Mouse (Mus musculus) intestine, embryonic 14.5 days (tissue): ENCODE measurements around the gene Arhgap45. TPM values are rescaled to one million over a fixed set of nuclear protein-coding genes. Genes with fewer than 3 reads are reported as not detected.

ENCODE experiments used
- ATAC-seq: fragments of 200-750 bp; cut with Nextera tagmentation; replicated peaks from 2 replicates; pipeline ENCODE4 v1.8.0; 2017; ENCODE audit warnings: low read depth, moderate number of reproducible peaks, moderate TSS enrichment, moderate library complexity; ENCODE audit not compliant: low FRiP score, low TSS enrichment
- DNase-seq: peaks from one replicate; pipeline ENCODE4 v3.0.0-alpha.2; 2018; ENCODE audit warnings: low spot score
- H3K27ac ChIP-seq: fragments of 300-500 bp; sonication (generic); 2 replicates; pipeline ENCODE4 v1.5.1; 2014; ENCODE audit warnings: low read depth, mild to moderate bottlenecking, control low read depth
- H3K27me3 ChIP-seq: fragments of 300-500 bp; sonication (generic); replicated peaks from 2 replicates; pipeline ENCODE4 v1.6.1; 2014; ENCODE audit warnings: low read length, control low read depth; ENCODE audit not compliant: control insufficient read depth, insufficient read depth
- H3K36me3 ChIP-seq: fragments of 300-500 bp; sonication (generic); 2 replicates; pipeline ENCODE4 v1.6.1; 2014; ENCODE audit warnings: low read length, control low read depth; ENCODE audit not compliant: control insufficient read depth, insufficient read depth
- H3K4me1 ChIP-seq: fragments of 300-500 bp; sonication (generic); replicated peaks from 2 replicates; pipeline ENCODE4 v1.6.1; 2014; ENCODE audit warnings: low read length, control low read depth, mixed read lengths; ENCODE audit not compliant: control insufficient read depth, insufficient read depth
- H3K4me2 ChIP-seq: fragments of 300-500 bp; sonication (generic); 2 replicates; pipeline ENCODE4 v1.6.1; 2014; ENCODE audit warnings: low read length
- H3K4me3 ChIP-seq: fragments of 300-500 bp; sonication (generic); 2 replicates; pipeline ENCODE4 v1.5.1; 2014; ENCODE audit warnings: low read depth, low read length, control low read depth, mixed read lengths
- H3K9ac ChIP-seq: fragments of 300-500 bp; sonication (generic); 2 replicates; pipeline ENCODE4 v1.6.1; 2014; ENCODE audit warnings: mild to moderate bottlenecking, low read length
- H3K9me3 ChIP-seq: fragments of 300-500 bp; sonication (generic); 2 replicates; pipeline ENCODE4 v1.6.1; 2016; ENCODE audit warnings: low read length, control low read depth; ENCODE audit not compliant: control insufficient read depth
- WGBS: fragments of 180-500 bp; shearing (Covaris S2); extraction: QIAGEN DNeasy Blood & Tissue Kit; methylation state at CpG from one replicate; pipeline ENCODE4 v1.1.7; 2014; 5-methylcytosine and 5-hydroxymethylcytosine counted together
- polyA plus RNA-seq: library from polyadenylated mRNA; unstranded; fragments of >200 nt; fragmentation: Nextera tagmentation; extraction: Ambion mirVana; gene quantifications from 2 replicates; pipeline ENCODE4 v1.2.1, GENCODE M21; 2014

Gene Arhgap45
- polyA plus RNA-seq, 1 experiment from 2014 or later = 6.8 TPM

DNA sequence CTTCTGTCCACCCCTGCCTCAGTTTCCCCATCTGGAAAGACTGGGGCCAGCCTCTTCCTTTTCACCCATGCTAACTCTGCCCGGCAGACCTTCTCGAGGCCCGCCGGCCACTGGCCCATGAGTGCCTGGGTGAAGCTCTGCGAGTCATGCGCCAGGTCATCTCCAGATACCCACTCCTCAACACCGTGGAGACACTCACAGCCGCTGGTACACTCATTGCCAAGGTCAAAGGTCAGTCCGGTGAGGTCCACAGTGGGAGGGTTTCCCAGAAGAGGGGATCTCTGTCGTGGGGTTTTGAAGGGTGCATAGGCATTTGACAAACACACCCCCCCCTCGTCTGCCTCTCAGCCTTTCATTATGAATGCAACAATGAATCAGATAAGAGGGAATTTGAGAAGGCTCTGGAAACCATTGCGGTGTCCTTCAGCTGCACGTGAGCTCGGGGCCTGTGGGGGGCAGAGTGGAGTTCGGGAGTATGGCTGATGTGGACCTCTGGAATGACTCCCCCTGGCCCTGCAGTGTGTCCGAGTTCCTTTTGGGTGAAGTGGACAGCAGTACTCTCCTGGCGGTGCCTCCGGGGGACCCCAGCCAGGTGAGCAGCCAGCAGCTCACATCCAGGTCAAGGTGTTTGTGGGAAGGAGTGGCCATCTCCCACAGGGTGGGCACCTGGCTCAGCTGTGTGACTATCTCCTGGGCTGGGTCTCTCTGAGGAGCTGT lies 4.3 kb downstream of the Arhgap45 start:
- Histone ChIP-seq H3K27ac (no peak overlapping the region), H3K4me3 (no peak overlapping the region), H3K36me3 (0 out of 2 replicates have a peak, but pooled peaks cover 3% of the 10 kb centered on the region), H3K4me2 (peak overlapping the region; percentile 47), H3K4me1 (peaks cover 14% of the 10 kb centered on the region; the same call in 1 of the 2 replicates), H3K9me3 (no peaks in the 10 kb centered on the region), H3K27me3 (peaks cover 4% of the 10 kb centered on the region; the same call in 1 of the 2 replicates), H3K9ac (no peak overlapping the region)
- DNase-seq = no peak
- 87% methylated on average over 18 of the region's 18 CpGs for WGBS
- no peak for ATAC-seq

DNA sequence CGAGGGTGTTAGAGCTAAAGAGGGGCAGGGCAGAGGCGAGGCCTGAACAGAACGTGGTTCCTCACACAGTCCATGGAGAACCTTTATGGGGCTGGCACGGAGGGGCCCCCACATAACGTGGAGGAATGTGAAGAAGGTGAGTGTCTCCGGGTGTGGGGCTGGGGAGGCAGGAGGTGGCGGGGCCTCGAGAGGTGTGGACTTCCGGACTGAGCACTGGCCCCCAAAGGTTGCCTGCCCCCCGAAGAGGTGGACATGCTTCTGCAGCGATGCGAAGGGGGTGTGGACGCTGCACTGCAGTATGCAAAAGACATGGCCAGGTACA lies 4.8 kb downstream of the Arhgap45 start:
- no peaks in the 10 kb centered on the region for H3K9me3 ChIP-seq
- H3K4me2 ChIP-seq = no peak overlapping the region
- 0 out of 2 replicates have a peak, but pooled peaks cover under 1% of the 10 kb centered on the region for H3K27me3 ChIP-seq
- H3K4me3 ChIP-seq = no peak overlapping the region
- no peak overlapping the region for H3K27ac ChIP-seq
- H3K36me3 ChIP-seq = 0 out of 2 replicates have a peak, but pooled peaks cover 3% of the 10 kb centered on the region
- DNase-seq = no peak
- peaks cover 14% of the 10 kb centered on the region; the same call in 1 of the 2 replicates for H3K4me1 ChIP-seq
- no peak overlapping the region for H3K9ac ChIP-seq
- no peak for ATAC-seq
- WGBS = 87% methylated on average over 13 of the region's 13 CpGs

DNA sequence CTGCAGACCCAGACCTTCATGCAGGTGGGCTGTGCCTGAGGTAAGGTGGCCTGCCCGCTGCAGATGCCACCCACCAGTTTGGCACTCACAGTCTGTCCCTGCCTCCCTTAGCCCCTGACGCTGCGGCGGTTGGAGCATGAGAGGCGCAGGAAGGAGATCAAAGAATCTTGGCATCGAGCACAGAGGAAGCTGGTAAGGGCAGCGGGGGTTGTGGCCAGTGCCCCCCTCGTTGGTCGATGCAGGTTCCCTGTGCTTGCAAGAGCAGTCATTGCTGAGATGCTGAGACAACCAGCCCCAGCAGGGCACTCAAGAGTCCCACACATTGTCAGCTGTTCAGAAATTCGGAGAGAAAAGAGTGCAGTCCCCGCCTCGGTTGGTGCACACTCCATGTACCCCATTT lies 5.7 kb downstream of the Arhgap45 start:
- Histone ChIP-seq H3K9ac (no peak overlapping the region), H3K4me1 (peaks cover 14% of the 10 kb centered on the region; the same call in 1 of the 2 replicates), H3K4me2 (no peak overlapping the region), H3K9me3 (no peaks in the 10 kb centered on the region), H3K4me3 (no peak overlapping the region), H3K36me3 (0 out of 2 replicates have a peak, but pooled peaks cover 3% of the 10 kb centered on the region), H3K27me3 (no peaks in the 10 kb centered on the region), H3K27ac (no peak overlapping the region)
- WGBS = 94% methylated on average over 12 of the region's 12 CpGs
- DNase-seq (no peak), ATAC-seq (no peak)

DNA sequence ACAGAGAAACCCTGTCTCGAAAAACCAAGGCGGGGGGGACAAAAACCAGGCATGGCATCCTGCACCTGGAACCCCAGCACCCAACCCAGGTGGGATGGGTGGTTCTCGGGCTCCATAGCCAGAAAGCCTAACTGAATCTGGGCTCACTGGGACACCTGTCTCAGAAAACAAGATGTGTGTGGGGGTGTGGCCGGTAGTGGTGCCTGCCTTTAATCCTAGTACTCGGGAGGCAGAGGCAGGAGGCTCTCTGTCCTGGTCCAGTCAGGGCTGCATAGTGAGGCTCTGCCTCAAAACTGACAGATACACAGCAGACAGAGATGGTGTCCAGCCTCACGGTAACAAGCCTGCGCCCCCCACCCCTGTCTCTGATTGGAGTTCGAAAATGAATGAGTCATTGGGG lies 6.4 kb downstream of the Arhgap45 start:
- H3K36me3 ChIP-seq = 0 out of 2 replicates have a peak, but pooled peaks cover 3% of the 10 kb centered on the region
- H3K4me1 ChIP-seq = peaks cover 14% of the 10 kb centered on the region; the same call in 1 of the 2 replicates
- 97% methylated on average over 8 of the region's 8 CpGs for WGBS
- H3K4me2 ChIP-seq = no peak overlapping the region
- no peaks in the 10 kb centered on the region for H3K27me3 ChIP-seq
- ATAC-seq = no peak
- no peak overlapping the region for H3K27ac ChIP-seq
- no peak overlapping the region for H3K9ac ChIP-seq
- H3K9me3 ChIP-seq = no peaks in the 10 kb centered on the region
- no peak overlapping the region for H3K4me3 ChIP-seq
- no peak for DNase-seq

DNA sequence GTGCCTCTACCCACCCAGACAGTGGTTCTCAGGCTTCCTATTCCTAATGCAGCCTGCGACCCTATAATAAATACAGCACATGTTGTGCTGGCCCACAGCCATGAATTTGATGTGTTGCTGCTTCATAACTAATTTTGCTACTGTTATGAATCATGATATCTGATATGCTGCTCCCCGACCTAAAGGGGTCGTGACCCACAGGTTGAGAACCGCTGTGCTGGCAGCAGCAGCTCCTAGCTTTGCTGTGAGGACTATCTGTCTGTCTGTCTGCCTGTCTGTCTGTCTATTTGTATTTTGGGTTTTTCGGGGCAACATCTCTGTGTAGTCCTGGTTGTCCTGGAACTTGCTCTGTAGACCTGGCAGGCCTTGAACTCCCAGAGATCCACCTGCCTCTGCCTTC lies 7.3 kb downstream of the Arhgap45 start:
- no peaks in the 10 kb centered on the region for H3K9me3 ChIP-seq
- no peak overlapping the region for H3K4me3 ChIP-seq
- DNase-seq (no peak), ATAC-seq (no peak)
- peaks cover 13% of the 10 kb centered on the region; the same call in 1 of the 2 replicates for H3K4me1 ChIP-seq
- WGBS = 81% methylated on average over 5 of the region's 5 CpGs
- no peak overlapping the region for H3K4me2 ChIP-seq
- 0 out of 2 replicates have a peak, but pooled peaks cover 4% of the 10 kb centered on the region for H3K36me3 ChIP-seq
- H3K9ac ChIP-seq = no peak overlapping the region
- no peaks in the 10 kb centered on the region for H3K27me3 ChIP-seq
- no peak overlapping the region for H3K27ac ChIP-seq

DNA sequence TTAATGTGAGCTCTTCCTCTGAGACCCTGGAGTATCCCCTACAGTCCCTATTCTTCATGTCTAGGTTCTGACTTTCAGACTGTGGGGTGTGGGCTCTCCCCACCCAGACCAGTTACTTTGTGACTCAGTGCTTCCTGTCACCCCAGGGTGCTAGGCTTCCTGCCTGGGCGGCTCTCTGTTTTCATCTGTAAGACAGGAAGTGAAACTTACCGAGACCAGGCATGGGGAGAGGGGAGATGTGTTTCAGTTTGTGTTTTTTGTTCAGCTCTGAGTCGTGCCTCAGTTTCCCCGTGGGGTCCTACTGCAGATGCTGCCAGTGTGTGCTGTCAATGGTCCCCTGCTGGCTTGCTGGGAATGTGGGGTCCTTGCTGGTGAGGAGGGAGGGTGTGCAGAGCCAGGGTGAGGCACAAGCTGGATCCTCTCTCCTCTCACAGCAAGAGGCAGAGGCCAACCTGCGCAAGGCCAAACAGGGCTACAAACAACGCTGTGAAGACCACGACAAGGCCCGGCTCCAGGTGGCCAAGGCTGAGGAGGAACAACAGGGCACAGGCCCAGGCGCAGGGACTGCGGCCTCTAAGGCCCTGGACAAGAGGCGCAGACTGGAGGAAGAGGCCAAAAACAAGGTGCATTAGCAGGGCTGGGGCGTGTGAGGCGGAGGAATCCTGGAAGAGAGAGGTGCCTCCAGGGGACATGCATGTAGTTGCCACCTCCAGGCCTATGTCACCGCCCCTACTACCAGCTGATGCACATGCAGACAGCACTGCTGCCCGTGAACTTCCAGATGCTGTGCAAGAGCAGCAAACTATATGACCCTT lies 8.0 kb downstream of the Arhgap45 start:
- H3K27ac ChIP-seq = no peak overlapping the region
- no peak for DNase-seq
- WGBS = 82% methylated on average over 15 of the region's 15 CpGs

DNA sequence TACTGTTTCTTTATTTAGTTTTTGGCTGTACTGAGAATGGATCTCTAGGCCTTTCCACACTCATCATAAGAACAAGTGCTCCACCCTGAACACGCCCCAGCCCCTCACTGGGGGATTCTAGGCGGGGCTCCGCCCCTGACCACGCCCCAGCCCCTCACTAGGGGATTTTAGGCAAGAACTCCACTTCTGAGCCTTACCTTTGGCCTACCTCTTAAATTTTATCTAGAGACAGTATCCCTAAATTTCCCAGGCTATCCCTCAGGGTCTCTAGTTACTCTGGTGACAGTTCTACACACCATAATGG lies 8.5 kb downstream of the Arhgap45 start:
- Histone ChIP-seq H3K4me2 (no peak overlapping the region), H3K27ac (no peak overlapping the region), H3K9me3 (no peaks in the 10 kb centered on the region), H3K9ac (no peak overlapping the region), H3K4me3 (no peak overlapping the region), H3K4me1 (0 out of 2 replicates have a peak, but pooled peaks cover 2% of the 10 kb centered on the region), H3K36me3 (0 out of 2 replicates have a peak, but pooled peaks cover 8% of the 10 kb centered on the region), H3K27me3 (no peaks in the 10 kb centered on the region)
- DNase-seq = no peak
- 63% methylated on average over 4 of the region's 4 CpGs for WGBS
- no peak for ATAC-seq

More for the DNA sequence above, 8.0 kb downstream of the Arhgap45 start:
- no peaks in the 10 kb centered on the region for H3K27me3 ChIP-seq
- H3K4me3 ChIP-seq = no peak overlapping the region
- 0 out of 2 replicates have a peak, but pooled peaks cover 6% of the 10 kb centered on the region for H3K4me1 ChIP-seq
- H3K9me3 ChIP-seq = no peaks in the 10 kb centered on the region
- H3K9ac ChIP-seq = no peak overlapping the region
- 0 out of 2 replicates have a peak, but pooled peaks cover 8% of the 10 kb centered on the region for H3K36me3 ChIP-seq
- no peak for ATAC-seq
- H3K4me2 ChIP-seq = no peak overlapping the region

DNA sequence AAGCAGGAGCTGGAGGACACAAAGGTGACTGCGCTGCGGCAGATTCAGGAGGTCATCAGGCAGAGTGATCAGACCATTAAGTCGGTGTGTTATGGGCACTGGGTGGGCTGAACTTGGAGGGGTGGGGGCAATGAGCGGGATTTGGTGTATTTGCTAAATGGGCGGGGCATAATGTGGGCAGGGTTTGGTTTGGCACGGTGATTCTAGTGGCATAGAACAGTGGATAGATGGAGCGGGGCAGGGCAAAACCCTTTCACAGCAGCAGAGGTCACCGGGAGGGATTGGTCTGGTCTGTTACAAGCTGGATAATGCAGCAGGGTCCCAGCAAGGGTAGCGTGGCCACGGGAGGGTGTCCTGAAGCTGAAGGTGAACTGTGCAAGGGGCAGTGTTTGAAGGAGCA lies 9.0 kb downstream of the Arhgap45 start:
- 68% methylated on average over 10 of the region's 10 CpGs for WGBS
- Histone ChIP-seq H3K4me1 (no peaks in the 10 kb centered on the region), H3K36me3 (0 out of 2 replicates have a peak, but pooled peaks cover 8% of the 10 kb centered on the region), H3K9me3 (no peaks in the 10 kb centered on the region), H3K9ac (no peak overlapping the region), H3K27me3 (no peaks in the 10 kb centered on the region), H3K27ac (no peak overlapping the region), H3K4me3 (no peak overlapping the region), H3K4me2 (no peak overlapping the region)
- DNase-seq = no peak
- ATAC-seq = no peak
